Mouse (Mus musculus): Measurements from ENCODE around the gene Zfp286.

Gene Zfp286

GRCm38 (mm10) chr11:62708252-62708651 lies 81.0 kb downstream of the Zfp286 start:
- DNase-seq (ENCODE audit: low spot score in 2 of 2): no peak

DNA sequence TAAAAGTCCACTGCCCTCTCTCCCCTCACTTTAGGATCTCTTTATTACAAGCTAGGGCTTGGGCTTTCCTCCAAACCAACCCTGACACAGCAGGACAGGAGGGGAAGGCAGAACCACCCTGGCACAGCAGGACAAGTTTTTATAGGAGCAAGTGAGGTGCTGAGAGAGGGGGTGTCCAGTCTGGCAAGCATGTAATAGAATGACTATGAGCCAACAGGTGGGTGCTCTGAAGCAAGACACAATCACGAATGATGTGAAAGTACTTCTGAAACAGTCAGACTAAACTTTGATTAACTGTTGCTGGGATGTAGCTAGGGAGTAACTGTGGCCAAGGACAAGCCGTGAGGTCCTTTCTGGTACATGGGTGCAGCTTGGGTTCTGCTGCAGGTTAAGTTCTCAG lies 83.1 kb downstream of the Zfp286 start:
- DNase-seq (ENCODE audit: low spot score in 2 of 2): no peak

All from spleen, postnatal 36 days (tissue).